Mouse (Mus musculus): ENCODE results near the gene Rps23. TPM values are rescaled to one million over a fixed set of nuclear protein-coding genes. Genes with fewer than 3 reads are reported as not detected.
"Not testable (repeated sequence)": the region's sequence is repeated elsewhere in the genome, so short reads cannot be mapped to it uniquely, and the experiment has no call there.

Rps23 gene
- 100 to 1,000 TPM; 608 to 650 TPM for total RNA-seq (2021)
- long read RNA-seq, experiment 1, transcript Rps23-201 (4 exons, 937 nt) = major isoform, 265 of 279 reads
- long read RNA-seq, experiment 1, partial matches to known transcripts = 7 of 279 reads
- long read RNA-seq, experiment 1, other reads (novel, unspliced or antisense) = 3 of 279 reads
- long read RNA-seq, experiment 2, transcript Rps23-201 (4 exons, 937 nt) = major isoform, 256 of 269 reads
- long read RNA-seq, experiment 2, transcript Rps23-202 (2 exons, 450 nt) = minor isoform, 8 of 269 reads
- long read RNA-seq, experiment 2, partial matches to known transcripts = 4 of 269 reads
- long read RNA-seq, experiment 2, other reads (novel, unspliced or antisense) = 0 of 269 reads

DNA sequence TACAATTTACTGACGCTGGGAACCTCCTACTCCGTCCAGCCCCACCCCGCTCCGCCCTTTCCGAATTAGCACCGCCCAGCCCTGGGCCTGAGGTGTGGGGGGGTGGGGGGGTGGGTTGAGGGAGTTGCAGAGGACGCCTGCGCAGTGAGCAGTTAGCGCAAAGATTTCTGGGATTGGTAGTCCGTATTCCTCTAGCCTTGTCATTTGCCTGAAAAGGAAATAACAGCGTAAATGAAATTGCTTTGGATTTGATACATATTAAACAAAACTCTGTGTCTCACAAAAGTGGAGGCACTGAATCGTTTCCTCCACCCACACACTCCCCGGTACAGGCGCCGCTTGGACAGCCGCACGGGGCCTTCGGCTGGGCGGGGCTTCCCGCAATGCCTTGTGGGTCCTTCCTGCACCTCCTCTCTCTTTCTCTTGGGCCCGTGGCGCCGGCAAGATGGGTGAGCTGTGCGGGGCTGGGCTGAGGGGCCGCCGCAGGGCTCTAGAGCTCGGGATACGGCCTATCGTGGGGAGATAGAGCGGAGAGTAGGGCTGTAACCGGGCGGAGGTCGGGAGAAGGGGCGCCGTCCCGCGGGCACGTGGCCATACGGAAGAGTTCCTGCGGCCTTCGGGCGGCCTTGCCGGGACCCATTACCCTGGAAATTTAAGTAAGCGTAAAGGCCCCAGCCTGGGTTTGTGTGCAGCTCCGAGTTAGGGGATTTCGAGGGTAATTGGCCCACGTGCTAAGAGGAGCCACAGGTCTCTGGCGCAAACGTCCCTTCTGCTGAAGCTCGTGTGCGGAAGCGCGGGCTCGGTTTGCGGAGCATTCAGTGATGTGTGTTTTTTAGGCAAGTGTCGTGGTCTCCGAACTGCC lies at the start of gene Rps23:
TSS of gene Rps23 (plus strand) at position 208 of the 862 bp plus-strand sequence.
- peak; percentile 81 to 83 for DNase-seq (ENCODE audit: low spot score in 2 of 2)

DNA sequence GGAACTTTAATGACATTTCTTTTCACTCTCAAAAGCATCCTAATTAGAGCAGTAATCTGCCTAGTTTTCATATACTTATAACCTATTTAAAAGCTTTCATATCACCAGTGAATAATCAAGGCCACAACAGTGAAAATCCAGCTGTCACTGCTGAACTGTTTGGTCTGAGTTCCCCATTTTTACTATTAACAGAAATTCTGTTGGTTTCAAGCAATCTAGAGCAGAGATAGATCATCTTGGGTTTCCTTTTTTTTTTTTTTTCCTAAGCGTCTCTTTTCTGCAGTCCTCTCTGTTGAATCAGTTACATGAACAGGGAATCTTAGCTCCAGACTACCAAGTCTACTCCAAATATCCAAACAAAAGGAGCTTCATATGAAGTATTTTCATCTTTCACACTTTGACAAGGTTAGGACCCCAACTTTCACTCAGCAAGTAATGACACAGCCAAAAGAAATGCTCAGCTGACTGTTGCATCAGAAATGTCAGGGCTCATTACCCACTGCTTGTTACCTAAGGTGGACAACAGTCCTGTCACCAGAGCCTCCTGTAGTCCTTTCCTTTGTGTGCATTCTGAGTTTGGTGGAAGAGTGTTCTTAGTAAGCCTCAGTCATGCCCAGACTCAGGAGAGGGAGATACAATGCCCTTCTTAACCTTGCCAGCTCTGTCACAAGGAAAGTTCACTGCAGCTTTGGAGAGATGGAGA lies 40.9 kb upstream of the Rps23 start:
- no peak for DNase-seq (ENCODE audit: low spot score in 2 of 2)

DNA sequence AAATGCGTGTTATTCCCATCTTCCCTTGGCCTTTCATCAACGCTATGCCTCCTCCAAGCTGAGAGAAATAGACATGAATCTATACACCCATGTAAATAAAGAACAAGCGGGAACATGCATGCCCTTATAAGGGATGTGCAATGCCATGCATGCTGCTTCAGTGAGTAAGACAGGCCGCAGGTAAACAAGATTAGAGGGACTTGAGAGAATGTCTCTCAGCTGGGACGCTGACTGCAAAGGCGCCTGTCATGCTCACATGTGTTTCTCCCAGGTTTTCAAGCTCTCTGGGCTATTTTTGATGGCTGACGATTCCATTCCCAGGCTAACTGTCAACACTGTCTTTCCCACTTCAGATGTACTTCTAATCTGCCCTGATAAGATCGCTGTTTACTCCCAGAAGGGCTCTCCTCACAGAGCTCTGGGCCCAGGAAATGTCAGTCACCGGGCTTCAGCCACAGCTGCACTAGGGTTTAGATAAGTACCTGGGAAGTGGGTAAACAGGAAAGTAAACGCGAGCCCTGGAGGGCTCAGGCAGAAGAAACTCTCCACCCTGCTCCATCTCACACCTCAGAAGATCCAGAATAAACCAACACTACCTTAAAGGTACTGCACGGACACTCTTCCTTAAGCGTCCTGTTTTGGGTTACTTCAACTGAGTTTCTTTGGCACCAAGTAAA lies 36.8 kb upstream of the Rps23 start:
- DNase-seq (ENCODE audit: low spot score in 2 of 2) = no peak

DNA sequence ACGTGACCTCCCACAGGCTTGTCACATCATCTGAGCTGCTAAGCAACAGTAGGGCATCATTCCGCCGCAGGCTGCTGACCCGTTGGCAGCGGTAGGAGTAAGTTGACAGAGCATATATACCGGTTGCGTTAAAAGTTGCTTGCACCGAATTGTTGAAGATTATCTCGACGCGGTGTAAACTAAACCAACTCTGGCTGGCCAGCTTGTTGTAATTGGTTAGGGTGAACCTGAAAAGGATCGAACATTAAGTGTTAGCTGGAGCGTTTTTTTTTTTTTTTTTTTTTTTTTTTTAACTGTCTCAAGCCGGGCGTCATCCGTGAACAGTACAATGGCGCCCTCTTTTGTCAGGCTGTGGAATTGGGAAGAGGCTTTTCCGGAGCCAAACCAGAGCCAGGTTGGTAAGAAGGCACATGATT lies 36.2 kb upstream of the Rps23 start:
- DNase-seq (ENCODE audit: low spot score in 2 of 2) = peak in 1 of 2 experiments; percentile 13

DNA sequence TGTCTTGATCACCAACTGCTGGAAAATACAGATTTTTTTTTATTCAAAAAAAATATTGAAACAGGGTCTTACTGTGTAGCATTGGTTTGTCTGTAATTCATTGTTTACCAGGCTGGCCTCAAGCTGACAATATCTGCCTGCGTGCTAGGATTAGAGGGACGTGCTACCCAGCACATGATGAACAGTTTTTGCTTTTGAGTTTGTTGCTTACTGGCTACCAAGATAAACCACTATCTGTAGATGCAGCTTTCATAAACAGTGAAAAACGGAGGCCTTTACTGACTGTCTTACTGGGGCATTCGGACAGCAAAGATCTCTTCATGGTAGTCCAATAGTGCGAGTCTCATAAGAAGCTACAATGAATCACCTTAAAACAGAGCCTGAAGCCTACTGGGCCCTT lies 32.6 kb upstream of the Rps23 start:
- no peak for DNase-seq (ENCODE audit: low spot score in 2 of 2)

DNA sequence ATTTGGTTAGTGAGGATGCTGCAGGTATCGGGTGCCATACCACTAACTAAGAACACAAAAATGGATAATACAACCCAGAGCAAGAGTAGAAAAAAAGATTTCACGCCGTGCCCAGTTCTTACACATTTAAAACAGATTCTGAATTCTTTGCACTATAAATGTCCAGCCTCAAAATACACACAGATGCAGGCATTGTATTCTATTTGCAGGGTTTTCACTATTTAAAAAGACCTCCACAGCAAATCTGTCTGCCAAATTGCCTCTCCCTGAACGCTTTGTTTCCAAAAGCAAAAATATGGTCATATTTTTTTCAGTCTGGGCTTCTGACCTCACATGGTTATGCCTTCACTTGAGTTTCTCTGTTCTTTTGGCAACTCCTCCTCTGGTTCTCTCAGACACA lies 27.9 kb upstream of the Rps23 start:
- no peak for DNase-seq (ENCODE audit: low spot score in 2 of 2)

DNA sequence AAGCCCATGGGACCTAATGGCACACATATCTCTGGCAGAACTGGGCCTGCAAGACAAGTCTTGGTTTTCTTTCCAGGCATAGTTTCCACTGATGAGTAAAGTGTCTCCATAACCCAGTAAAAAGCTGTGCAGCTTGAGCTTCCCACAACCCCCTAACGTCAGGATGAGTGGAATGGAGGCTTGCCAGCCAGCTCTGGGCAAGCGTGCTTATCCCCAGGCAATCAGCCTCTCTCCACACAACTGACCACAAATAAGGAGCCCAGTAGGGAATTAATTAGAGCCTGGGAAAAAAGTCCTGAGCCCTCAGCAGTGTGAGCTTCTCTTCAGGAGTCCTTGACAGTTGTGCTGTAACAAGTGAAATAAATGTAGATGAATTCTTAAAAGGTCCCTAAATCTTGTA lies 26.7 kb upstream of the Rps23 start:
- DNase-seq (ENCODE audit: low spot score in 2 of 2) = no peak

DNA sequence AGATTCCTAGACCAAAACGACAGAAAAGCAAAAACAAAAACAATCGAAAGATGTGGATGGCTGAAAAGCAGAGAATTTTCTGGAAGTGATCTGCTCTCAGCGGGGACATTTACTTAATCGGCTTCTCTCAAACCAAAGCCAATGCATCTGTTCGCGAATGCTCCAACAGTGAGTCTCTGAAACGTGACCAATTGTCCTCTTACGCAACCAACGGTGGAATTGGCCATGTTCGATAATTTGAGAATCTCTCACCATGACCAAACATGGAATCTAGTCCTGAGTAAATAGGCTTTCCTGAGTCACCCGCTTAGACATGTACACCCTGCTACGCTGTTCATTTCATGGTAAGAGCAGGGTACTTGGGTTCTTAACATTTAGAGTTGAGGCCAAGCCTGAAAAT lies 25.9 kb upstream of the Rps23 start:
- no peak for DNase-seq (ENCODE audit: low spot score in 2 of 2)

DNA sequence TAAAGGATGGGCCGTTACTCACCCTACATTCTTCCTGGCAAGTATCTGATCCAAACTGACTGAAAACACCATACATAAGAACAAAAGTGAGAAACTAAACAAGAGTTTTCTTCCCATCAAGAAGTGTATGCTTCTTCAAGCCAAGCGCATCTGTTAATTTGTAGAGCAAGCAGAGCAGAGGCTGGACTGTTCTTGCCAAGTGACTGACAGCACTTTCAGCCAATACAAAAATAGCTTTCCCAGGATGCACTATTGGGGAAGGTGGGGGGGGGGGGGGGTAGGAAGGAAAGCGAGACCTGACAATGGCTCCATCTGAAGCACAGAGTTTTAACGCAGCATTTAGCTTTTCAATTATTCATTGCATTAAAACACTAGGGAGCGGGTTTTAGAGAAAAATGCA lies 17.6 kb upstream of the Rps23 start, which contains the start of gene Atp6ap1l:
TSS of gene Atp6ap1l (minus strand) at position 180 of the 400 bp plus-strand sequence.
- DNase-seq (ENCODE audit: low spot score in 2 of 2) = no peak

DNA sequence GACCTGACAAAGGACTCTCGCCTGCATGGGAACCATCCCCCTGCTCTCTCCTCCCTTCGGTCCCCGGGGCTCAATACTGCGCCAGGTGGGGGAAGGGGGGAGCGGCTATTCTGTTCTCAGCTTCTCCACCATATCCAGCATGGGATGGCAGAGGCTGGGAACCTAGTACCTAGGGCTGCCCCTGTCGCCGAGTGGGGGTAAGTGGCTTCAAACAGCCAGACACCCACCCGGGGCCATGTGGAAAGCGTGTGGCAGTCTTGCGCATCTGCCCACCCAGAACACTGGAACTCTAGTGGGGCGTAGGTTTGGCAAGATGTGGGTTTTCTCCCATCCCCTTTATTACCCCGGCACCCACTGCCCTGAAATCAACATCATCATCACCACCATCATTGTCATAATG lies 15.4 kb upstream of the Rps23 start:
- DNase-seq (ENCODE audit: low spot score in 2 of 2) = no peak

DNA sequence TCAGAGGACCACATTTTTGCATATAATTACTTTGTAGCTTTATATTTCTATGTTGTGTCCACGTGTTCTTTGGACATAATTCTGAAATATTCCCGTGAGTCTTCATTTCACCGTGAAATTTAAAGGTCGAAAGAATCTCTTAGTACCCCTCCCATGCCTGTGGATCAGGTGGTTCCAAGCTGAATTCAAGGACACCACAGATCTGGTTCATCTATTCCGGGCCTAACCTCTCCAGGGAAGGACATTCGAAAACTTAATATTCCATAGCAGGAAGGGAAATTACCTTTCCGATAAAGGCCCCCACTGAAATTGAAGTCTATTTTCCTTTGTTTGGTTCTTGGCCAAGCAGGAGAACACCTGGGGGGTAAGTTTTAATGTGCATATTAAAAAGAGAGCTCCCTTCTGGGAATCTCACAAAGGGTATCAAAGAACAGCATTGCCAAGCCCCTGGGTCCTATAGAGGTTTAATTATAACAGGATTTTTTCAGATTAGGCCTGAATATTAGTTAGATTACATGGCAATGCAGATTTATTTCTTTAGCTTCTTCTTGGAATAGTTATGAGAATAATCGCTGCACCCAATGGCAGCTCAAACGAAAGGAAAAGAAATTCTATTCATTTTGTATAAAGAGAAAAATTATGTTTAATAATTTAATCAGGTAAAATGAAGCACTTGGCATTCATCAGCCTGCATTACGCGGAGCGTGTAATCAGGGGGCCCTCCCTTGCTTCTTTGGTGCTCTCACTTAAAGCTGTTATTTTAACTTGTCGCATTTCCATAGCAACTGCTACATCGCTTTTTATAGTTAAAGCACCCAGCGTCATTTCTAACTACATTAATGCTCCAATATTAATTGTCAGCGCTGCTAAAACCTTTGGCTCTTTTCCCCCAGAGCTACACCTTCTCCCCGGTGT lies 9.7 kb upstream of the Rps23 start:
- DNase-seq (ENCODE audit: low spot score in 2 of 2) = no peak

DNA sequence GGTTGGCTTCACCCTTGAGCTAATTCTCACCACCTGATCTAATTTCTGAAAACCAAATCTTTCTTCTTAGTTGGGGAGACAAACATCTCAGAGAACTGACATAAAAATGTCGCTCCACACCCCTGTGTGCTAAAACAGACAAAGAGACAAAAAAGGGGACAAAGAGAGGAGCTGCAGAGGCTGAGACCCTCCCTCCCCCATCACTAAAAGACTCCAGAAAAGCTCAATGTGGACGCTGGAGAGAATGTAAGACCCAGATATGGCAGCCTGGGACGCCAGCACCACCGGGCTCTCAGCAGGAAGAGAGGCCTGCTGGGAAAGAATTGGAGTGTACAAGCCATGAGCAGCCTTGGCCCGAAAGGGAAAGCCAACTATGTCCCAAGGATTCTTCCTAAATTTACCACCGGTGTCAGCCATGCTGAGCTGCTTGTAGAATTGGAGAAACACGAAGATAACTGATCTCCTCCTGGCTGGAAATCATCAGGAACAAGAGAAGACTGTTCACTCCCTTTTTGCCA lies 9.0 kb upstream of the Rps23 start:
- no peak for DNase-seq (ENCODE audit: low spot score in 2 of 2)

DNA sequence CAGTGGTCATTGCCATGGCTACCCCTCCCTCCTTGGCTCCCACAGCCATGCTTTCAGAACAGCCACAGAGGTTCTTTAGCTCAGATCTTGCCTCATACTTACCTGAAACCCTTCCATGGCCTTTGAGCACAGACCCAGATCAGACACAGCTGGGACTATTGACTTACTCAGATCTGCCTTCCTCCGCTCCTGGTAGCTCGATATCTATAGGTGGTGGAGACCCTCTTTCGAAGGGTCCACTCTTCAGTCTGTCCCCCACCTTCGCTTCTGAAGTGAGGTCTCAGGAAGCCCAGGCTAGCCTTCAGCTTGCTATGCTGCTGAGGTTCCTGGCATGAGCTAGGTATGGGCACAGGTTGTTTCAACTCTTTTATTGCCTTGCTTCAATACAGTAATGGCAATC lies 8.0 kb upstream of the Rps23 start:
- no peak for DNase-seq (ENCODE audit: low spot score in 2 of 2)

DNA sequence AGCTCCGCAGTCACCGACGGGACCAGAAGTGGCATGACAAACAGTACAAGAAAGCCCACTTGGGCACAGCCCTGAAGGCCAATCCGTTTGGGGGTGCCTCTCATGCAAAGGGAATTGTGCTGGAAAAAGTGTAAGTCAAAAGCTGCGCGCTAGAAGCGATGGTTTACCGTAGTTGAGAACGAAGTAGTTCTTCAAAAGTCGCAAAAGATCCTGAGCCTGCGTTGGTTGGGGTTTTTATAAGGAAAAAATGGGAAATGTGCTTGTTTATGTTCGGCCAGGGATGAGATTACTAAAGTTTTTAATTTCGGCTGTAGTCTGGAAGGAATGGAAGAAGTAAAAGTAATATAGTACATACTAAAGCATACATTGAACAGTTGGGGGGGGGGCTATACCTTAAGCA lies 859 bp downstream of the Rps23 start:
- DNase-seq (ENCODE audit: low spot score in 2 of 2) = not testable (repeated sequence)

DNA sequence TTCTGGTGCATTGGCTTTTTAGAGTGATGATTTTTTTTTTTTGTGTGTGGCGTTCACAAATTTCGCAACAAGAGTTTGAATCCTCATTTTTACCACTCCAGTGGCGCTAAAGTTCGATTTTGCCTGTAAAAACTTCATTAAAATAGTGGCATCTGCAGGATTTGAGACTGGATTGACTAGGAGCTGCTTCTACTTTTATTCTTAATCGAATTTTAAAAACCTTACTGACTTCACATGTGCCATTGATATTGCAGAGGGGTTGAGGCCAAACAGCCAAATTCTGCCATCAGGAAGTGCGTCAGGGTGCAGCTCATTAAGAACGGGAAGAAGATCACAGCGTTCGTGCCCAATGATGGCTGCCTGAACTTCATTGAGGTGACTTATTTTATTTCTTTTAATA lies 1.3 kb downstream of the Rps23 start:
- DNase-seq (ENCODE audit: low spot score in 2 of 2) = no peak

DNA sequence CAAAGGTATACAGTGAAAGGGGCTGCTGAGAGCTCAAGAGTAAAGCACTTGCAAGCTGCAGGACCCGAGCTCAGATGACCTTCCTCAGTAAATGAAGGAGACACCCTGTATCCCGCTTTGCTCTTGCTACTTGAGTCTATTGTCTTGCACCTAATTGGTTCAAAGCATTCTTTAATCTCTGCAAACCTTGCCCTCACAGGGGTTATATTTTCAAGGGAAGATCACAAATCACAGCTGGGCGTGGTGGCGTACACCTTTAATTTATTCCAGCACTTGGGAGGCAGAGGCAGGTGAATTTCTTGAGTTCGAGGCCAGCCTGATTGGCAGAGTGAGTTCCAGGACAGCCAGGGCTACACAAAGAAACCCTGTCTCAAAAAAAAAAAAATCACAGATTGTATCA lies 2.4 kb downstream of the Rps23 start:
- no peak for DNase-seq (ENCODE audit: low spot score in 2 of 2)

DNA sequence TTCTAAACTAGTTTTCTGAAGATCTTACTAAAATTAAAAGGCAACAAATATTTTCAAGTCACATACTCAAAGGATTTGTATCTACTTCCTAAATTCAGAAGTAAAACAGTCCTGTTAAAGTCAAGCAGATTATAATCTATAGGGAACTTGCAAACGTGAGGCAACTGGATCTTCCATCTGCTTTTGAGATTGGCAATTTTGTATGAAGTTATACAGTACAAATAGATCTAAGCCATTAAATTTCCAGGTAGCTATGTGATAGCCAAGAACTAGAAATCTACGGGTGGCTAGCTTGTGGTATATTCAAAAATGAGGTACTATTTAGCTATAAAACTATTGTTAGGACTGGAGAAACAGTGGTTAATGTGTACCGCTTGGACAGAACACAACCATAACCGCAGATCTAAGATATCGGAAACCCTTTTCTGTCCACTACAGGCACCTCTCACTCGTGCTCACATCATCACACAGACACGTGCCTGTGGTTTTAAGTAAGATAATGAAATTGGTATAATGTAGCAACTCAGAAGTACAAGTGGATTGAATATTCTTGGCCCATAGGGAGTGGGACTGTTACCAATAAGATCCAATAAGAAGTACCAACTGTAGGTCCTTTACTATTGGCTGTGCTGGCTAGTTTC lies 3.5 kb downstream of the Rps23 start:
- no peak for DNase-seq (ENCODE audit: low spot score in 2 of 2)

DNA sequence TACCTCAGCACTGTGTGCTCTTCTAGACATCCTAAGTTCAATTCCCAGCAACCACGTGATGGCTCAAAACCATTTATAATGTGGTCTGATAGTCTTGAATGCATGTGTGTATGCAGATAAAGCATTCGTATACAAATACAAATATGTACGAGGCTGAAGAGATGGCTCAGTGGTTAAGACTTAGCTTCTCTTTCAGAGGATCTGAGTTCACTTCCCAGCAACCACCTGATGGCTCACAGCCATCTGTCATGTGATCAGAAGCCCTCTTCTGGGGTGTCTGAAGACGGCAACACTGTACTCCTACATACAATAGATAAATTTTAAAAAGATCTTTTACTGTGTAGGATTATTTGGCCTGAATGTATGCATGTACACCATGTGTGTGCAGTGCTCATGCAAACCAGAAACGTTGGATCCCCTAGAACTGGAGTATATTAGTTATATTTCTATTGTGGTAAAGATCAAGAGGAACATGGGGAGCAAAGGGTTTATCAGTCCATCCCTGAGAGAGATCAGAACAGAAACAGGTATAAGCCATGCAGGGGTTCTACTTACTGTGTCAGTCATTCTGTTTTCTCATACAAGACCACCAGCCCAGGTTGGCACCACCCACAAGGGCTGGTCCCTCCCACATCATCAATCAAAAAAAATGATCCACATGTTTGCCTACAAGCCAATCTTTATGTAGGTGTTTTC lies 4.3 kb downstream of the Rps23 start:
- no peak for DNase-seq (ENCODE audit: low spot score in 2 of 2)

DNA sequence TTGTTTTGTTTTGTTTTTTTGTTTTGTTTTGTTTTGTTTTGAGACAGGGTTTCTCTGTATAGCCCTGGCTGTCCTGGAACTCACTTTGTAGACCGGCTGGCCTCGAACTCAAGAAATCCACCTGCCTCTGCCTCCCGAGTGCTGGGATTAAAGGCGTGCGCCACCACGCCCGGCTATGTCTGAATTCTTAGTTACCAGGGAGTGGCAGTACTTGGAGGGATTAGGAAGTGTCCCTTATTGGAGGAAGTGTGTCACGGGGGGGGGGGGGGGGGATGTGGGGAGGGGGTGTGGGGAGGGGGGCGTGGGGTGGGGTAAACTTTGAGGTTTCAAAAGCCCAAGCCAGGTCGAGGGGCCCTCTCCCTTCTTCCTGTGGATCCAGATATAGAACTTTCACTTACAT lies 5.5 kb downstream of the Rps23 start:
- DNase-seq (ENCODE audit: low spot score in 2 of 2) = not testable (repeated sequence)
